Mouse (Mus musculus) lung, postnatal 0 days (tissue): Measurements from ENCODE around the gene Pigm. TPM values are rescaled to one million over a fixed set of nuclear protein-coding genes. Genes with fewer than 3 reads are reported as not detected.

Experiments used
- ATAC-seq: fragments of 200-750 bp; cut with Nextera tagmentation; 2 replicates; pipeline ENCODE4 v1.8.0; 2017; ENCODE audit warnings: moderate library complexity
- DNase-seq: peaks from one replicate; pipeline ENCODE4 v3.0.0-alpha.2; 2016; ENCODE audit warnings: low spot score
- H3K27ac ChIP-seq: fragments of 300-500 bp; sonication (generic); 2 replicates; pipeline ENCODE4 v1.5.1; 2014; ENCODE audit warnings: antibody characterized with exemption, mild to moderate bottlenecking, low read length, mixed read lengths
- H3K27me3 ChIP-seq: fragments of 300-500 bp; sonication (generic); replicated peaks from 2 replicates; pipeline ENCODE4 v1.6.1; 2014; ENCODE audit warnings: low read length, mixed read lengths; ENCODE audit not compliant: insufficient read depth
- H3K36me3 ChIP-seq: fragments of 300-500 bp; sonication (generic); 2 replicates; pipeline ENCODE4 v1.6.1; 2014; ENCODE audit warnings: low read length, mixed read lengths; ENCODE audit not compliant: insufficient read depth
- H3K4me1 ChIP-seq: fragments of 300-500 bp; sonication (generic); 2 replicates; pipeline ENCODE4 v1.6.1; 2014; ENCODE audit warnings: antibody characterized with exemption, low read depth, low read length, mixed read lengths; ENCODE audit not compliant: insufficient read depth
- H3K4me2 ChIP-seq: fragments of 300-500 bp; sonication (generic); replicated peaks from 2 replicates; pipeline ENCODE4 v1.6.1; 2014; ENCODE audit warnings: low read depth, mild to moderate bottlenecking, low read length, moderate library complexity, mixed read lengths
- H3K4me3 ChIP-seq: fragments of 300-500 bp; sonication (generic); 2 replicates; pipeline ENCODE4 v1.5.1; 2014; ENCODE audit warnings: low read depth, low read length
- H3K9ac ChIP-seq: fragments of 300-500 bp; sonication (generic); replicated peaks from 2 replicates; pipeline ENCODE4 v1.6.1; 2014; ENCODE audit warnings: low read depth, mild to moderate bottlenecking
- H3K9me3 ChIP-seq: fragments of 300-500 bp; sonication (generic); 2 replicates; pipeline ENCODE4 v1.6.1; 2016; ENCODE audit warnings: low read length, mixed read lengths
- CTCF ChIP-seq: IDR thresholded peaks from 2 replicates; pipeline ENCODE4 v1.5.1; 2016; ENCODE audit warnings: antibody characterized with exemption, mild to moderate bottlenecking
- EP300 ChIP-seq: IDR thresholded peaks from 2 replicates; pipeline ENCODE4 v1.6.1; 2016; ENCODE audit warnings: antibody characterized with exemption, mild to moderate bottlenecking, control low read depth
- WGBS: fragments of 180-500 bp; shearing (Covaris S2); extraction: QIAGEN DNeasy Blood & Tissue Kit; methylation state at CpG from one replicate; pipeline ENCODE4 v1.1.7; 2014; 5-methylcytosine and 5-hydroxymethylcytosine counted together
- polyA plus RNA-seq: library from polyadenylated mRNA; unstranded; fragments of >200 nt; fragmentation: Nextera tagmentation; extraction: Ambion mirVana; gene quantifications from 2 replicates; pipeline ENCODE4 v1.2.1, GENCODE M21; 2015

Pigm gene
- polyA plus RNA-seq, 1 experiment from 2014 or later = 3.5 TPM

- no peak overlapping the region for H3K27ac ChIP-seq
- H3K4me2 ChIP-seq = no peak overlapping the region
- H3K9me3 ChIP-seq = no peaks in the 10 kb centered on the region
- 72% methylated on average over 6 of the region's 6 CpGs for WGBS
- H3K4me3 ChIP-seq = no peak overlapping the region
- H3K4me1 ChIP-seq = no peaks in the 10 kb centered on the region; the same call in 1 of the 2 replicates
- no peak for ATAC-seq
- H3K9ac ChIP-seq = no peak overlapping the region
- peaks cover 39% of the 10 kb centered on the region; the same call in 1 of the 2 replicates for H3K27me3 ChIP-seq
- no peak for DNase-seq
- no peaks in the 10 kb centered on the region for H3K36me3 ChIP-seq
- TF ChIP-seq EP300 (no peak), CTCF (no peak)
Observed at GRCm38 (mm10) chr1:172329616-172330015, 46.7 kb upstream of the Pigm start.

GRCm38 (mm10) chr1:172331422-172331947 is 44.9 kb upstream of the Pigm start:
- H3K4me1 ChIP-seq = no peaks in the 10 kb centered on the region
- no peak for ATAC-seq
- peaks cover 27% of the 10 kb centered on the region; the same call in 1 of the 2 replicates for H3K27me3 ChIP-seq
- no peak overlapping the region for H3K4me3 ChIP-seq
- no peak overlapping the region for H3K4me2 ChIP-seq
- no peak overlapping the region for H3K27ac ChIP-seq
- TF ChIP-seq EP300 = no peak
- no peak for TF ChIP-seq CTCF
- WGBS = 66% methylated on average over 8 of the region's 8 CpGs
- no peak for DNase-seq
- H3K9ac ChIP-seq = no peak overlapping the region
- no peaks in the 10 kb centered on the region for H3K9me3 ChIP-seq
- H3K36me3 ChIP-seq = no peaks in the 10 kb centered on the region

DNA sequence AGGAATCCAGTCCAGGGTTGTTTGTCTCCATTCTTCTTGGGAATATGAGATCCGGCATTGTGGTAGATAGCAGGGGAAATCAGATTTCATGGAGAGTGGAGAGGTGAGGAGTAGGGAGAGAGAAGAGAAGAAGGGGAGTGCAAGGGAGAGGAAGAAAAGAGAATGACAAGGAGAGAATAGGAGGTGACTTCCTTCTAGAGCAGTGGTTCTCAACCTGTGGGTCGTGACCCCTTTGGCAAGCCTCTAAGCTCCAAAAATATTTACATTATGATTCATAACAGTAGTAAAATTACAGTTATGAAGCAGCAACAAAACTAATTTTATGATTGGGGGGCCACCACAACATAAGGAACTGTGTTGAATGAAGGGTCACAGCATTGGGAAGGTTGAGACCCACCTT is 43.4 kb upstream of the Pigm start:
- 63% methylated on average over 2 of the region's 2 CpGs for WGBS
- H3K36me3 ChIP-seq = no peaks in the 10 kb centered on the region
- ATAC-seq (no peak), DNase-seq (no peak)
- H3K27me3 ChIP-seq = peaks cover 13% of the 10 kb centered on the region; the same call in 1 of the 2 replicates
- H3K9ac ChIP-seq = no peak overlapping the region
- no peaks in the 10 kb centered on the region for H3K4me1 ChIP-seq
- TF ChIP-seq CTCF = no peak
- TF ChIP-seq EP300 = no peak
- H3K4me2 ChIP-seq = no peak overlapping the region
- H3K9me3 ChIP-seq = no peaks in the 10 kb centered on the region
- no peak overlapping the region for H3K27ac ChIP-seq
- no peak overlapping the region for H3K4me3 ChIP-seq

GRCm38 (mm10) chr1:172333512-172333911 is 42.8 kb upstream of the Pigm start:
- Histone ChIP-seq H3K27me3 (peaks cover 8% of the 10 kb centered on the region; the same call in 1 of the 2 replicates), H3K9me3 (no peaks in the 10 kb centered on the region)
- 13% methylated on average over 3 of the region's 3 CpGs for WGBS

DNA sequence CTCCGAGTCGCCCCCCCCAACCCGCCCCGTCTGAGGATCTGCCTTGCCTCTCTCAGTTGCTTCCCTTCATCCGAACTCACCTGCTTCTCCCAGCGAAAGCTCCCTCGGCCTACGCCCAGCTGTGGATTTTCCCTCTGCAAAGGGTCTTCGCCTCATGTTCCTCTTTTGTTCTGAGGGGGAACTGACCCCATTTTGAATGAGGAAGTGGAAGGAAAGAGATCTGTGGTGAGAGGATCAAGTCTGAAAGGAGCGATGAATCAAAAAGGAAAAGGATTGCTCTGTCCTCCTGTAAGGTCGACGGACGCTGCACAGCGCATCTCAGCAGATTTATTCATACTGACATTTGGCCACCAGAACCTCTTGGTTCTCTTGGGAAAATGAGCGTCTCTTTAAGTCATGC is 40.5 kb upstream of the Pigm start:
- no peak overlapping the region for H3K4me3 ChIP-seq
- no peak overlapping the region for H3K4me2 ChIP-seq
- TF ChIP-seq EP300 (no peak), CTCF (no peak)
- DNase-seq (no peak), ATAC-seq (no peak)
- no peaks in the 10 kb centered on the region for H3K36me3 ChIP-seq
- no peaks in the 10 kb centered on the region for H3K27me3 ChIP-seq
- no peaks in the 10 kb centered on the region; the same call in 1 of the 2 replicates for H3K4me1 ChIP-seq
- WGBS = 65% methylated on average over 15 of the region's 15 CpGs
- no peaks in the 10 kb centered on the region for H3K9me3 ChIP-seq
- no peak overlapping the region for H3K9ac ChIP-seq
- no peak overlapping the region for H3K27ac ChIP-seq

More at GRCm38 (mm10) chr1:172333512-172333911, 42.8 kb upstream of the Pigm start:
- DNase-seq (no peak), ATAC-seq (no peak)
- Histone ChIP-seq H3K4me1 (no peaks in the 10 kb centered on the region), H3K27ac (no peak overlapping the region), H3K4me2 (no peak overlapping the region), H3K9ac (no peak overlapping the region), H3K36me3 (no peaks in the 10 kb centered on the region), H3K4me3 (no peak overlapping the region)
- no peak for TF ChIP-seq EP300
- peak; percentile 63 for TF ChIP-seq CTCF

DNA sequence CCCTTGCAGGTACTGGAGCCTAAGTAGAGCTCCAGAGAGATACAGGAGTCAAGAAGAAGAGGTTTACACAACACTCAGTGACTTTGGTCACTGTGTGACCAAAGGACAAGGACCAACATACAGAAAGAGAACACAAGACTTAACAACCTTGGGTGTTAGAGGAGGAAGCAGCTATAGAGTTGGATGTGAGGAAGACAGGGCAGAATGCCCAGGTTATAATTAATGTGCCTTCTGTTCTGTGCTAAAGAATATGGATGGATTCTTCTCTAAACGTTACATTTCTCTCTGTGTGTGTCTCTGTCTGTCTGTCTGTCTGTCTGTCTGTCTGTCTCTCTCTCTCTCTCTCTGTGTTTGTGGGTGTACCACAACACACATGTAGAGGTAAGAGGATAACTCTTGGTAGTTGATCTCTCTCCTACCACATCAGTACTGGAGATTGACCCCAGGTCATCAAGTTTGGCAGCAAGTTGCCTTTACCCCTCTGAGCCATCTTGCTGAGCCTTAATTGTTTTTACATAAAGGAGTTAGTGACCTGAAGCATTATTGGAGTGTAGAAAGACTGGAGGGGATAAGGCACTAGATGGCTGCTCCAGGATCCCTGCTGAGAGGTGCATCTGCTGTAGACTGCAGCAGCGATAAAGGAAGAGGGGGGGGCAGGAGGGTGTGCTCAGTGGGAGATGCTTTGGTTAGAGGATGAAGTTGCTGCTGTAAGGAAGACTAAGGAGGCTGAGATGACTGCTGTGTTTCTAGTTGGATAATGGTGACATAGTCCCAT is 38.7 kb upstream of the Pigm start:
- Histone ChIP-seq H3K9ac (no peak overlapping the region), H3K27me3 (no peaks in the 10 kb centered on the region), H3K4me2 (no peak overlapping the region), H3K9me3 (no peaks in the 10 kb centered on the region), H3K27ac (no peak overlapping the region), H3K4me1 (no peaks in the 10 kb centered on the region; the same call in 1 of the 2 replicates), H3K36me3 (no peaks in the 10 kb centered on the region), H3K4me3 (no peak overlapping the region)
- ATAC-seq (no peak), DNase-seq (no peak)
- TF ChIP-seq EP300 = no peak
- TF ChIP-seq CTCF = no peak
- WGBS = 41% methylated on average over 2 of the region's 2 CpGs
